Mouse (Mus musculus): ENCODE measurements around the gene Rhou. TPM values are rescaled to one million over a fixed set of nuclear protein-coding genes. Genes with fewer than 3 reads are reported as not detected.
A peak's percentile ranks its signal among the peaks of the same experiment; 100 is the strongest.
"Not testable (repeated sequence)": the region's sequence is repeated elsewhere in the genome, so short reads cannot be mapped to it uniquely, and the experiment has no call there.

Rhou gene
- polyA plus RNA-seq, 1 experiment from 2014 or later = 0.78 TPM

DNA sequence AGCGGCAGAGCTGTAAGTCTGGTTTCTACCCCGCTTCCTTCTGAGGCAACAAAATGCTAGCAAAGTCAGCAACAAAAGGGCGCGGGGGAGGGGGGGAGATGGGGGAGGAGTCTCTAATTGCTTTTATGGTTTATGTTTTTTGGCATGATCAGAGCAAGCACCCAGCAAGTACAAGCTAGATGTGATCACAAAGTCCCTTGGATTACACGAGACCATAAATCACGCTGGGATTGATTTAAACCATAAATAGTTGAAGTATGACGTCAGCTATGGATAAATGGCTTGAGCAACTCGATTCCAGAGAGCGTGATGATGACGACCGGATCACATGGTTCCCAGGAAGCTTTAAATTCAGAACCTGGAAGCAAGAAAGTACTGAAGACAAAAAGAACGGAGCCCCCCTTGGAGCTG lies 22.9 kb upstream of the Rhou start:
- no peak overlapping the region for H3K9ac ChIP-seq
- peak overlapping the region; percentile 24; the same call in 1 of the 2 replicates for H3K4me2 ChIP-seq
- H3K36me3 ChIP-seq = no peaks in the 10 kb centered on the region
- H3K4me3 ChIP-seq (replicated peaks) = no peak overlapping the region
- ATAC-seq (ENCODE audit: low read depth) = no peak
- no peak for DNase-seq
- whole genome bisulfite sequencing (ENCODE audit: insufficient replicate concordance) = 26% methylated on average over 12 of the region's 12 CpGs
- H3K27me3 ChIP-seq = peaks cover 40% of the 10 kb centered on the region
- H3K4me1 ChIP-seq (replicated peaks) = peaks cover 12% of the 10 kb centered on the region
- H3K9me3 ChIP-seq (replicated peaks) = no peaks in the 10 kb centered on the region
- no peak overlapping the region for H3K27ac ChIP-seq

GRCm38 (mm10) chr8:123631746-123632145 lies 22.0 kb upstream of the Rhou start:
- H3K9ac ChIP-seq; H3K36me3 ChIP-seq; H3K4me3 ChIP-seq (replicated peaks); ATAC-seq (ENCODE audit: low read depth); H3K9me3 ChIP-seq (replicated peaks); H3K4me2 ChIP-seq; H3K27ac ChIP-seq; DNase-seq: not testable (repeated sequence)
- Histone ChIP-seq H3K4me1 (replicated peaks) (peaks cover 12% of the 10 kb centered on the region), H3K27me3 (peaks cover 33% of the 10 kb centered on the region)
- WGBS (ENCODE audit: insufficient replicate concordance) = 54% methylated on average over 3 of the region's 3 CpGs

- no peak overlapping the region for H3K9ac ChIP-seq
- H3K9me3 ChIP-seq (replicated peaks) = no peaks in the 10 kb centered on the region
- no peak for ATAC-seq (ENCODE audit: low read depth)
- DNase-seq = no peak
- peaks cover 12% of the 10 kb centered on the region for H3K4me1 ChIP-seq (replicated peaks)
- H3K4me3 ChIP-seq (replicated peaks) = no peak overlapping the region
- no peak overlapping the region for H3K27ac ChIP-seq
- H3K36me3 ChIP-seq = no peaks in the 10 kb centered on the region
- WGBS (ENCODE audit: insufficient replicate concordance) = 50% methylated on average over 4 of the region's 4 CpGs
- peaks cover 28% of the 10 kb centered on the region for H3K27me3 ChIP-seq
- no peak overlapping the region for H3K4me2 ChIP-seq
These were observed 21.5 kb upstream of the Rhou start for GRCm38 (mm10) chr8:123632257-123632656.

- Histone ChIP-seq H3K4me3 (replicated peaks) (no peak overlapping the region), H3K4me1 (replicated peaks) (peaks cover 8% of the 10 kb centered on the region), H3K9ac (no peak overlapping the region), H3K27ac (no peak overlapping the region), H3K9me3 (replicated peaks) (no peaks in the 10 kb centered on the region), H3K27me3 (peaks cover 13% of the 10 kb centered on the region), H3K4me2 (no peak overlapping the region), H3K36me3 (no peaks in the 10 kb centered on the region)
- ATAC-seq (ENCODE audit: low read depth) (no peak), DNase-seq (no peak)
- 54% methylated on average over 7 of the region's 7 CpGs for WGBS (ENCODE audit: insufficient replicate concordance)
These were observed 19.9 kb upstream of the Rhou start for GRCm38 (mm10) chr8:123633801-123634200.

- no peak overlapping the region for H3K27ac ChIP-seq
- H3K27me3 ChIP-seq = peaks cover 6% of the 10 kb centered on the region
- 15% methylated on average over 3 of the region's 3 CpGs for WGBS (ENCODE audit: insufficient replicate concordance)
- no peak overlapping the region for H3K4me2 ChIP-seq
- no peaks in the 10 kb centered on the region for H3K9me3 ChIP-seq (replicated peaks)
- no peaks in the 10 kb centered on the region for H3K36me3 ChIP-seq
- DNase-seq = no peak
- peaks cover 2% of the 10 kb centered on the region for H3K4me1 ChIP-seq (replicated peaks)
- no peak for ATAC-seq (ENCODE audit: low read depth)
- H3K4me3 ChIP-seq (replicated peaks) = no peak overlapping the region
- no peak overlapping the region for H3K9ac ChIP-seq
These were observed 19.2 kb upstream of the Rhou start for GRCm38 (mm10) chr8:123634395-123635131.

DNA sequence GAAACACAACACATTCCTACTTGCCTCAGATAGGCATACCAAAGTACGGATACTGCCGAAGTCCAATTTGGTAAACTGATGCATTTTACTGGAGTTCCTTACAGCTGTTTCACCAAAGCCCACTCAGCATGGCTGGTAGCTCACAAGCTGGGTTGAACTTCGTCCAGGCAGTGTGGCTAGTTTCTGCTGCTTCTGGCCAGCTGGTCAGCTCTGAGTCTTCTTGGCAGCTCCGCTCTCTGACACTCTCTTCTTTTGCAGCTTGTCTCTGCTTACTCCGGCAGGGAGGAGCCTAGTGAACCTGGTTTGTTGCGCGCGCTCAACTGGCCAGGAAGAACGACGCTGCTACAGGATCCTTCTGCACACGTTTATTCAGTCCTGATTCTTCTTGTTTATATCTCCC lies 18.1 kb upstream of the Rhou start:
- Histone ChIP-seq H3K4me2 (no peak overlapping the region), H3K9me3 (replicated peaks) (no peaks in the 10 kb centered on the region), H3K27ac (no peak overlapping the region), H3K27me3 (no peaks in the 10 kb centered on the region; the same call in none of the 2 replicates), H3K4me1 (replicated peaks) (peaks cover 2% of the 10 kb centered on the region), H3K4me3 (replicated peaks) (no peak overlapping the region), H3K36me3 (no peaks in the 10 kb centered on the region), H3K9ac (no peak overlapping the region)
- WGBS (ENCODE audit: insufficient replicate concordance) = 75% methylated on average over 11 of the region's 11 CpGs
- ATAC-seq (ENCODE audit: low read depth) (no peak), DNase-seq (no peak)

DNA sequence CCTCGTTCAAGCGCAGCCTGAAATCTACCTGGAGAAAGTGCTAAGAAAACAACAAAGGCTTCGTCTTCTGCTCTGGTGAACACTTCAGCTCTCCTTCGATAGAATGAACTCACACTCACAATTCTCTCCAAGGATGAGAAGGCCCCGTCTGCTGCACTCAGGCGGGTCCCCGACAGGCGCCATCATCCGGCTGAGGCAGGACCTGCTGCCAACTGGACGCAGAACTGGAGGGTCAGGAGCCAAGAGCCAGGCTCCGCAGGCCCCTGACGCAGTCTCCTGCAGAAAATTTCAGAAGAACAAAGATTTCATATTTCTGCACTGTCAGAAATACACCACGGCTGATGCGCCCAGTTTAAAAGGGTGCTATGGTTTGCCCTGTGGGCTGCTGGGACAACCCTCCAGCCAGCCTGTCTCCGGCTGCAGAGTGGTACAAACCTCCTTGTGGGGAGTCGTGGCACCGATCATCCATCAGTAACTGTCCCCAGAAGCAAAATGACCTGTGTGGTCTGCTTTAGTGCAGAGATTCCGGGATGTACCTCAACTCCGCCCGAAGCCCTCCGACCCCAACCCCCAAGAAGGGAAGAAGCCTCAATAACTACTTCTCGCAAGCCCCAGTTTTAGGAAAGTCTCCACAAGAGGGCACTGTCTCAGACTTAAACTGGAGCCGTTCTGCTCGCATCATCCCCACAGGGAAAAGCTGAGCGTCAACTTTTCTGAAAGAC lies 10.2 kb upstream of the Rhou start:
- no peak overlapping the region for H3K4me2 ChIP-seq
- WGBS (ENCODE audit: insufficient replicate concordance) = 19% methylated on average over 25 of the region's 25 CpGs
- peaks cover 4% of the 10 kb centered on the region; the same call in 1 of the 2 replicates for H3K4me1 ChIP-seq (replicated peaks)
- H3K4me3 ChIP-seq (replicated peaks) = no peak overlapping the region
- H3K27ac ChIP-seq = no peak overlapping the region
- ATAC-seq (ENCODE audit: low read depth) (no peak), DNase-seq (no peak)
- no peak overlapping the region for H3K9ac ChIP-seq
- H3K9me3 ChIP-seq (replicated peaks) = no peaks in the 10 kb centered on the region
- no peaks in the 10 kb centered on the region for H3K36me3 ChIP-seq
- H3K27me3 ChIP-seq = peaks cover 27% of the 10 kb centered on the region

DNA sequence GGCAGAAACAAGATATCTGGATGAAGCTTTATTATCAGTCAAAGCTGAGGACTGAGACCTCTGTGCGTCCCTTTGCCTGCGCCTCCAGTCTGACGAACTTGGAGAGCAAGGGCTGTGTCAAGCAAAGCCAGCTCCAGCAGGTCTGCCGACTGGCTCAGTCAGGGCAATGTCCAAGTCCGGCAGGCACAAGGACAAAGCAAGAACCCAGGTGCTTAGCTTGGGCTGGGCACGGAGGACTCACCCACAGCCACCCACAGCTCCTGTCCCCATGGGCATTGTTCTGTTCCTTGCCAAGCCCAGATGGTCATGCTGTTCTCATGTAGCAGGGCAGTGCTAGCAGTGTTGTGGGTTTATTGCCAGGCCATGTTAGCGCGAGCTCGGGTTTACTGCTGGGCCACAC lies 8.5 kb upstream of the Rhou start:
- H3K27me3 ChIP-seq = peaks cover 27% of the 10 kb centered on the region
- H3K4me2 ChIP-seq = no peak overlapping the region
- no peak overlapping the region for H3K27ac ChIP-seq
- DNase-seq (no peak), ATAC-seq (ENCODE audit: low read depth) (no peak)
- H3K9me3 ChIP-seq (replicated peaks) = no peaks in the 10 kb centered on the region
- H3K9ac ChIP-seq = no peak overlapping the region
- peaks cover 8% of the 10 kb centered on the region; the same call in 1 of the 2 replicates for H3K4me1 ChIP-seq (replicated peaks)
- no peaks in the 10 kb centered on the region for H3K36me3 ChIP-seq
- WGBS (ENCODE audit: insufficient replicate concordance) = 68% methylated on average over 9 of the region's 9 CpGs
- H3K4me3 ChIP-seq (replicated peaks) = no peak overlapping the region

DNA sequence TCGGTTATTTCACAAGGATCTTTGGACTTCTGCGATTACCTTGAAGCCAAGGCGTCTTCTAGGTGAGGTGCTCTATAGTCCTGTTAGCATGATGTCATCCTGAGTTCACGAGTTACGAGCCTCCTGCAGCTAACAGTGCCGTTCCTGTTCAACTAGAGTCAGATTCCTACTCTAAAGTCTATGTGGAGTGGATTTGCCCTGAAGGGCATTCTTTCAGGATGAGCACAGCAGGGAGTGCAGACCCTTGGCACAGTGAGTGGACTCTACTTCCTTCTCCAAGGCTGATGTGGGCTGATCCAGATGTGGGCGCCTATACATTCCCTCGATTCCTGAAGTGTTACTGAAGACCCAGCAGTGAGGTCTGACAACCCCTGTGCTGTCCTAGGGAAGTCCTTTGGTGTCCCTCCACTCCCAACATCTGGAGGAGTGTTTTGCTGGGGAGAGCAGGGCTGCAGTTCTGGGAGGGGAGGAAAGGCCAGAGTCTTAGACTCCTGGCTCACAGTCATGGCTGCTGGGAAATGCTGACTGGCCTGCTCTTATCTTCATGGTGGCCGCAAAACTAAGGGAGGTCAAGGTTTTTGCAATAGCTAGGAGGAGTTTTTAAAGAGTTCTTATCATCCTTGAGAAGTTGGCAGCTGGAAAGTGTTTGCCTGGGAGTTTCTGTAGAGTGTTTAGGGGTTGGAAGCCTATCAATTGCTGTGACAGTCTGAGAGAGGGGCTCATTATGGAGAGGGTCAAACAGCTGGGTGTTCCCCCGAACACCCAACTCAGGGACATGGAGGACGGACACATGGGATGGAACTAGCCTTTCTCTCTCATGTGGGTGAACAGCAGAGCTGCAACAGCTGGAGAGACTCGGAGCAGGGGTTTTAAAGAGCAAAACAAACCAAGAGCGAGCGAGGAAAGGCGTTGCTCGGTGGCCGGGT lies 5.2 kb upstream of the Rhou start:
- 60% methylated on average over 17 of the region's 17 CpGs for WGBS (ENCODE audit: insufficient replicate concordance)
- Histone ChIP-seq H3K4me3 (replicated peaks) (no peak overlapping the region), H3K4me2 (no peak overlapping the region), H3K27me3 (peaks cover 35% of the 10 kb centered on the region), H3K9me3 (replicated peaks) (no peaks in the 10 kb centered on the region), H3K36me3 (no peaks in the 10 kb centered on the region), H3K9ac (no peak overlapping the region), H3K27ac (no peak overlapping the region), H3K4me1 (replicated peaks) (peaks cover 5% of the 10 kb centered on the region; the same call in 1 of the 2 replicates)
- ATAC-seq (ENCODE audit: low read depth) (no peak), DNase-seq (no peak)

- no peak for DNase-seq
- WGBS (ENCODE audit: insufficient replicate concordance) = 66% methylated on average over 12 of the region's 12 CpGs
These were observed 4.2 kb upstream of the Rhou start for GRCm38 (mm10) chr8:123649483-123649882.

More at GRCm38 (mm10) chr8:123649483-123649882, 4.2 kb upstream of the Rhou start:
- H3K4me2 ChIP-seq = no peak overlapping the region
- no peaks in the 10 kb centered on the region for H3K9me3 ChIP-seq (replicated peaks)
- no peak for ATAC-seq (ENCODE audit: low read depth)
- H3K27ac ChIP-seq = no peak overlapping the region
- no peak overlapping the region for H3K4me3 ChIP-seq (replicated peaks)
- no peak overlapping the region for H3K9ac ChIP-seq
- peaks cover 41% of the 10 kb centered on the region for H3K27me3 ChIP-seq
- no peaks in the 10 kb centered on the region for H3K36me3 ChIP-seq
- H3K4me1 ChIP-seq (replicated peaks) = peaks cover 5% of the 10 kb centered on the region; the same call in 1 of the 2 replicates

All from liver, embryonic 13.5 days (tissue).